Mouse (Mus musculus) C2C12 (cell line): Measurements from ENCODE around the gene Chil3. TPM values are rescaled to one million over a fixed set of nuclear protein-coding genes. Genes with fewer than 3 reads are reported as not detected.
"Not testable (repeated sequence)": the region's sequence is repeated elsewhere in the genome, so short reads cannot be mapped to it uniquely, and the experiment has no call there.

ENCODE experiments used
- H3K27me3 ChIP-seq: one replicate; pipeline ENCODE4 v1.6.1; 2011; ENCODE audit not compliant: control insufficient read depth, insufficient read depth, insufficient read length
- H3K36me3 ChIP-seq: one replicate; pipeline ENCODE4 v1.6.1; 2011; ENCODE audit not compliant: control insufficient read depth, insufficient read depth
- H3K4me3 ChIP-seq: one replicate; pipeline ENCODE4 v1.5.1; 2011; ENCODE audit warnings: mild to moderate bottlenecking, control low read depth; ENCODE audit not compliant: poor library complexity, insufficient read depth, severe bottlenecking
- H3K79me2 ChIP-seq: one replicate; pipeline ENCODE4 v1.6.1; 2011; ENCODE audit not compliant: control insufficient read depth, insufficient read depth
- H3K79me3 ChIP-seq: one replicate; pipeline ENCODE4 v1.6.1; 2011; ENCODE audit warnings: low read depth, control low read depth
- H3ac ChIP-seq: one replicate; pipeline ENCODE3; 2011; ENCODE audit warnings: low read depth; ENCODE audit not compliant: control insufficient read depth, insufficient read length
- CEBPB ChIP-seq: IDR thresholded peaks from one replicate; pipeline ENCODE4 v1.6.1; 2011; ENCODE audit warnings: low read depth, mild to moderate bottlenecking, control low read depth, moderate library complexity
- CTCF ChIP-seq: IDR thresholded peaks from one replicate; pipeline ENCODE4 v1.5.1; 2011; ENCODE audit not compliant: control insufficient read depth, insufficient read depth, insufficient read length
- FOSL1 ChIP-seq: IDR thresholded peaks from one replicate; pipeline ENCODE4 v1.8.0; 2011; ENCODE audit warnings: mild to moderate bottlenecking, low read length; ENCODE audit not compliant: poor library complexity, insufficient read depth, severe bottlenecking
- MAX ChIP-seq: IDR thresholded peaks from one replicate; pipeline ENCODE4 v1.6.1; 2011; ENCODE audit warnings: mild to moderate bottlenecking, control low read depth
- MYOD1 ChIP-seq: IDR thresholded peaks from one replicate; pipeline ENCODE4 v1.6.1; 2011; ENCODE audit warnings: low read depth; ENCODE audit not compliant: control insufficient read depth, insufficient read length
- MYOG ChIP-seq: IDR thresholded peaks from one replicate; pipeline ENCODE4 v1.6.1; 2011; ENCODE audit not compliant: control insufficient read depth, insufficient read length; ENCODE audit errors: extremely low read depth
- USF1 ChIP-seq: IDR thresholded peaks from one replicate; pipeline ENCODE4 v1.6.1; 2011; ENCODE audit warnings: low read depth, mild to moderate bottlenecking, control low read depth, moderate library complexity
- polyA plus RNA-seq: library from polyadenylated mRNA; unstranded; fragments of >200 nt; fragmentation: generic; extraction: Trizol; gene quantifications from one replicate; pipeline ENCODE4 v1.2.1, GENCODE M21; 2012; ENCODE audit warnings: missing spikeins

The Chil3 gene
- polyA plus RNA-seq, 1 experiment: not detected

GRCm38 (mm10) chr3:106177509-106178189 is 10.3 kb upstream of the Chil3 start:
- H3K79me2 ChIP-seq: no peaks in the 10 kb centered on the region
- no peak overlapping the region for H3K4me3 ChIP-seq
- H3ac ChIP-seq: no peak overlapping the region
- no peaks in the 10 kb centered on the region for H3K36me3 ChIP-seq
- no peaks in the 10 kb centered on the region for H3K27me3 ChIP-seq
- H3K79me3 ChIP-seq: no peaks in the 10 kb centered on the region
- TF ChIP-seq MAX (no peak), CEBPB (no peak), MYOD1 (no peak), MYOG (no peak), CTCF (no peak), USF1 (no peak), FOSL1 (no peak)

GRCm38 (mm10) chr3:106174971-106175370 is 7.6 kb upstream of the Chil3 start:
- not testable (repeated sequence) for H3K27me3 ChIP-seq, H3K36me3 ChIP-seq, H3K79me3 ChIP-seq, H3K4me3 ChIP-seq, H3ac ChIP-seq, H3K79me2 ChIP-seq

- H3K4me3 ChIP-seq, H3K27me3 ChIP-seq, H3ac ChIP-seq, H3K36me3 ChIP-seq, H3K79me3 ChIP-seq, H3K79me2 ChIP-seq: not testable (repeated sequence)
Measured at GRCm38 (mm10) chr3:106172506-106172905, 5.1 kb upstream of the Chil3 start.

- H3K27me3 ChIP-seq: no peaks in the 10 kb centered on the region
- no peak overlapping the region for H3ac ChIP-seq
- H3K79me2 ChIP-seq: no peaks in the 10 kb centered on the region
- H3K4me3 ChIP-seq: no peak overlapping the region
- no peaks in the 10 kb centered on the region for H3K79me3 ChIP-seq
- no peak for TF ChIP-seq MYOG
- no peak for TF ChIP-seq CEBPB
- no peaks in the 10 kb centered on the region for H3K36me3 ChIP-seq
Measured at GRCm38 (mm10) chr3:106171135-106171731, 3.9 kb upstream of the Chil3 start.

- Histone ChIP-seq H3K27me3 (no peaks in the 10 kb centered on the region), H3K4me3 (no peak overlapping the region), H3K79me3 (no peaks in the 10 kb centered on the region)
Measured at GRCm38 (mm10) chr3:106170522-106171053, 3.2 kb upstream of the Chil3 start.

GRCm38 (mm10) chr3:106154413-106154812 is 13.0 kb downstream of the Chil3 start:
- Histone ChIP-seq H3K4me3 (no peak overlapping the region), H3K36me3 (no peaks in the 10 kb centered on the region), H3K79me3 (no peaks in the 10 kb centered on the region), H3ac (no peak overlapping the region), H3K27me3 (no peaks in the 10 kb centered on the region), H3K79me2 (no peaks in the 10 kb centered on the region)
- TF ChIP-seq CEBPB (no peak), MYOD1 (no peak), CTCF (no peak), MAX (no peak), MYOG (no peak), USF1 (no peak), FOSL1 (no peak)

More at GRCm38 (mm10) chr3:106170522-106171053, 3.2 kb upstream of the Chil3 start:
- H3K36me3 ChIP-seq: no peaks in the 10 kb centered on the region
- H3K79me2 ChIP-seq: no peaks in the 10 kb centered on the region
- TF ChIP-seq MAX (no peak), CEBPB (no peak), USF1 (no peak), FOSL1 (no peak), MYOG (no peak), CTCF (no peak), MYOD1 (no peak)
- no peak overlapping the region for H3ac ChIP-seq
